Mouse (Mus musculus): Measurements from ENCODE around the gene Sp9. TPM values are rescaled to one million over a fixed set of nuclear protein-coding genes. Genes with fewer than 3 reads are reported as not detected.

Gene Sp9
- not detected in 2 replicates for polyA plus RNA-seq (2012; rRNA removed)

GRCm38 (mm10) chr2:73271459-73272161 is at the start of gene Sp9:
Gene Sp9 (plus strand): TSS chr2:73271925.
- no peak for DNase-seq (ENCODE audit: low read depth)

DNA sequence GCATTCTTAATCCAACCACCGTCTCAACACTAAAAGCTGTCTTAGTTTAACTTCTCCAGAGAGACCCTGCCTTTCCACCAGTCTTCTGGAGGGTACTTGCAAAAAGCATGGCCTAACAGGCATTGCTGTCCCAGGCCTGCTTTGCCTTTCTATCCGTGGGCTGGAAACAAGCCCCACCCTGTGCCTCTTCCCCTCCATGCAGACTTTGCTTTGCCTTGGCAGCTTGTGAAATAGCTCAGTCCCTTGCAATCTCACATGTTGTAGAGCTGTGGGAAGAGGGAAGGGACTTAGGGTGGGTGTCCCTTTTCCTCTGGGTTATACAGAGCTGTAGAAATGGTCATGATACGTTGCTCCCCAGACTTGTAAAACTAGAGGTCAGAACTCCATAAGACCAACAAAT is 40.6 kb upstream of the Sp9 start:
- no peak for DNase-seq (ENCODE audit: low read depth)

DNA sequence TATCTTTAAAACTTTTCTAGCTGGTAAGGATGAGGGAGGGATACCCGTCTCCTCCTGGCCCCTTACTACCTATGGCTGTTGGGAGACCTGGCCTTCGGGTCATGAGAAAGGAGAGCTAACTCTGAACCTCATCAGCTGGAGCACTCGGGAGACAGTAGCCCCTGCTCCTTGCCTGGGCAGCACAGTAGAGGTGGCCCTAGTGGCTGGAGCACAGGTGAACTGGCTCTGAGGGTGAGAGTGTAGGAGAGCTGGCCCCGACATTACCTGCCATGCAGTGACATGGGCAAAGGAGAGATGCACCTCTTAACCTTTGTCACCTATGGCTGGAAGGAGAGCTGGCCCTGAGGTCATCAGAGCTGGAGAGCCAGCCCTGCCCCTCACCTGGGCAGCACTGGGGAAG is 30.4 kb upstream of the Sp9 start:
- DNase-seq (ENCODE audit: low read depth), result no peak

GRCm38 (mm10) chr2:73248701-73249100 is 23.0 kb upstream of the Sp9 start:
- no peak for DNase-seq (ENCODE audit: low read depth)

DNA sequence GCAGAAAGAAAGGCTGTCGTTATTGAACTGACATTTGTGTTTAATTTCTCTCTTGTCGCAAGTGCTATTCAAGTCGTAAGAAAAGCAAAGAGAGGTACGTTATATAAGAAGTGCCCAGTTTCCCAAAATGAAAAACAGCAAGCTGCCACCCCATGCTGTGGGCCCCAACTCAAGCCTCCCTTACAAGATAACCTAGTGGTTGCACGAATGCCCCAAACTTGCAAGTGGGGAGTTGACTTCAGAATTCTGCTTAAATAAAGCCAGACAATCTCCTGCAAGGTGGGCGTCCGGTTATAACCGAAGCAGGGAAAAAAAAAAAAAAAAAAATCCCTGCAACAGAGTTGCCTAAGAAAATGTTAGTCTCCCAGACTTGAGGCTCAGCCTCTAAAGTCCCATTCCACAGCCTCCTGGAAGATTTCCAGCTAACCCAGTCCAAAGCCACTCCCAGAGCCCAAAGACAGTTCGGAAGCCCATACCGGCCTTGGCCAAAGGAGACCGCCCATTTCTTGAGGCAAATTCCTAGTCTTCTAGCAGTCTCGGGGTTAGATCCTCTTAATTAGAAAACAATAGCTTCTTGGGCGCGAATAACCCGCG is 8.5 kb upstream of the Sp9 start:
- no peak for DNase-seq (ENCODE audit: low read depth)

- DNase-seq (ENCODE audit: low read depth), result no peak
Observed at GRCm38 (mm10) chr2:73263794-73264610, 7.7 kb upstream of the Sp9 start.

DNA sequence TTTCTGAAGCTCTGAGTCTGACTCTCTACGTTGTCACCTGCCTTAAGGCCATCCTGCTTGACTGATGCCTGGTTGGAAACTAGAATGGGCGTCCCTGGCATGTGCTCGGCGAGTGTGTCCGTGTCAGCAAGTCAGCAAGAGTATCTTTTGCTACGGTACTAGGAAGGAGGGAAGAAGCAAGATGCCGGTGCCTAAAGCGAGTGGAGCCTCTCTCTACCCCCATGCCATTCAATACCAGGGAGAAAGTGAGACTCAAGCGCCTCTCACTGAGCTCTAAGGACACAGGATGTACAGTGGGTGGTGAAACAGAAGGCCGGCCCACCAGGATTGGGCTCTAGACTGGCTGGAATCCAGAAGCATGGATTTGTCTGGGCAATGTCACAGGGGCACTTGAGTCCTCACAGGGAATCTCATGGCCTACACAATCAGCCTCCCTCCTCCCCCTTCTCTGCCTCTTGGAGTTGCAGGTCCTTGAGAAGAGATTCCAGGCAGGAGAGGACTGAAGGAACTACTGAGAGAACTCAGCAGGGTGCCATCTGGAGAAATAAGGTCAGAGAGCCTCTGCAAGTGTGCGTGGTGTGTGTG is 7.0 kb upstream of the Sp9 start:
- no peak for DNase-seq (ENCODE audit: low read depth)

- no peak for DNase-seq (ENCODE audit: low read depth)
Observed at GRCm38 (mm10) chr2:73266011-73266410, 5.7 kb upstream of the Sp9 start.

DNA sequence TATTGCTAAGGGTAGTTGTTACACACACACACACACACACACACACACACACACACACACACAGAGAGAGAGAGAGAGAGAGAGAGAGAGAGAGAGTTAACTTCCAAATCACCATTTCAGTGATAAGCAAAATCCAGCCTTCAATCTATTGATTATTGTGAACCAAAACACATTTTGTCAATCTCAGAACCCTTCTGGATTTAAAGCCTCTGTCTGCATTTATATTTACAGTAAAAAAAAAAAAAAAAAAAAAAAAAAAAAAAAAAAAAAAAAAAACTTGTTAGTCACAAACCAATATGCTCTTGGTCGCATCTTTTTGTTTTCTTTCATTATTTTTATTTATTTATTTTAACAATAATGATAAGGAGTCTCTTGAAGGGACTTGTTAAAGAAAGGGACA is 5.1 kb upstream of the Sp9 start:
- DNase-seq (ENCODE audit: low read depth), result no peak

GRCm38 (mm10) chr2:73267231-73267630 is 4.5 kb upstream of the Sp9 start:
- no peak for DNase-seq (ENCODE audit: low read depth)

- DNase-seq (ENCODE audit: low read depth), result no peak
Observed at GRCm38 (mm10) chr2:73267818-73268217, 3.9 kb upstream of the Sp9 start.

- no peak for DNase-seq (ENCODE audit: low read depth)
Observed at GRCm38 (mm10) chr2:73268281-73268680, 3.4 kb upstream of the Sp9 start.

DNA sequence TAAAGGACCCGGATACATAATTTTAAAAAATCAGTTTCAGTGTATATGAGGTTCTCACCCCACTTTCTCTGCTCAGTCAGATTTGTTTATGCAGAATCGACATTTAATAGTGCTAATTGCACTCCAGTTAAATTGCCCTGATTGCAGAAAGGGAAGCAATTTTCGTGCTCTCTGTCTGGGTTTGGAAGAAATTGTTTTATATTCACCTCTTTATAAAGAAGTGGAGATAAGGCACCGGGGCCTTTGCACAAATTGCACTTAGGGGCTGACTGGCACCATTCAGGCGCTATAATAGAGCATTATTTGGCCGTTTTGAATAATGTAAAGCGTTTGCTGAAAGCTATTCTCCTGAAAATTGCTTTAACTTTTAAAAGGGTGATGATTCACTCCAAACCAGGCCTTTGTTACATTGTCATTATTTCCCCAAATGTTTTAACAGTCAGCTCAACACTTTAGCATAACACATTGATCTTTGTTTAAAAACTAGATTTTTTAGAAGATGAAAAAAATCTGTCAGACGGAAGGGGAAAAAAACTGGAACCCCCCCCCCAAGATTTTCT is 2.8 kb upstream of the Sp9 start:
- no peak for DNase-seq (ENCODE audit: low read depth)

DNA sequence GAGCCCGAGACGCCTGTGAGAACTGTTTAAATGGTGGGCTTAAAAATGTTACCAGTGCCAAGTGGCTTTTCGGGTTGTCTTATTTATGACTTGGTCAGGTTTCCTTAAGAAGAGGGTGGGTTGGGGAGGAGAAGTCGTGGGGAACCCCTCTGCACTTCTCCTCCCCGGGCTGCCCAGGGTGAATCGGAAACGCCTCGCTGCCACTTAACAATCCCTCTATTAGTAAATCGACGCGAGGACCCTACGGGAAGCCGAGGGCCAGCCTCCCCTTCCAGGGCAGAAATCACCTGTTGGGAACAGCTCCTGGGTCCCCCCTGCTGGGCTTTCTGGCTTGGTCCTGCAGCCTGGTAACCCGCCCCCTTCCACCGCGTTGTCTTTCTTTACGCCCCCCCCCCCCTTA is 2.1 kb upstream of the Sp9 start:
- no peak for DNase-seq (ENCODE audit: low read depth)

GRCm38 (mm10) chr2:73270071-73270592 is 1.6 kb upstream of the Sp9 start:
- DNase-seq (ENCODE audit: low read depth), result no peak

GRCm38 (mm10) chr2:73270593-73271458 is 899 bp upstream of the Sp9 start:
- no peak for DNase-seq (ENCODE audit: low read depth)

GRCm38 (mm10) chr2:73272351-73273248 is 875 bp downstream of the Sp9 start:
- no peak for DNase-seq (ENCODE audit: low read depth)

GRCm38 (mm10) chr2:73273249-73274118 is 1.8 kb downstream of the Sp9 start:
- DNase-seq (ENCODE audit: low read depth), result no peak

Data from gonadal fat pad, adult 2 months (tissue).